Mouse (Mus musculus): ENCODE data around the gene Fgfr4.

The Fgfr4 gene

DNA sequence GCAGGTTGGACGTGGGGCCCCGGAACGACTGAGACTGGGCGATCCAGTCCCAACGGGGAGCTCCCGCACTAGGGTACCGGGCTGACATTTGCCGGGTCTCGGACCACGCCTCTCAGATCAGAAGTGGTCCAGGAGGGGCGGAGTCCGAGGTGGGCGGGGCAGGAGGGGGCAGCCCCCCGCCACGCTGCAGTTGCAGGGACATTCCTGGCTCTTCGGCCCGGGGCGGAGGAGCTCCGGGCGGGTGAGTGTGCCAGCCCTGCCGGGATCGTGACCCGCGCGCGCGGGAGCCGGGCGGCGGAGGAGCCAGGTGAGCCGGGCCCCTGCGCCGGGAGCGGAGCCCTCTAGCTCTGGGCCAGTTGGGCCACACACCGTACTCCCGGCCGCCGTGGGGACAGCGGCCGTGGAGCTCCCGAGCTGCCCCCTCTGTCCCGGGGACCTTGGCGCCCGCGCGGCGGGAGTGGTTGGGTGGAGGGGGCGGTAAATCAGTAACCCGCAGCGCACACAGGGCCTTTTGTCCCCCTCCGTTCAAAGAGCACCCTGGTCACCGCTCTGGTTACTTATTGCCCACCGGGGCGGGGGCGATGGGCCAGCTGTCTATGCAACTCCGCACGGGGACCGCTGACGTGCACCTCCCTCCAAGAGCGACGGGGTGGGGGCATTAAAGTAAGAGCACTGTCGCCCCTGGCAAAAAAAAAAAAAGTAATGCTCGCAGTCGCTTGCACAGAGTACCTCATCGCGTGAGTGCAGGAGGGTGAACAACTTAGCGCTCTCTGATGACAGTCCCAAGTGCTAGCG, at the start of gene Fgfr4:
TSS of gene Fgfr4 (plus strand) at position 20 of the 795 bp plus-strand sequence.
- no peak for DNase-seq (ENCODE audit: low spot score in 2 of 2)

DNA sequence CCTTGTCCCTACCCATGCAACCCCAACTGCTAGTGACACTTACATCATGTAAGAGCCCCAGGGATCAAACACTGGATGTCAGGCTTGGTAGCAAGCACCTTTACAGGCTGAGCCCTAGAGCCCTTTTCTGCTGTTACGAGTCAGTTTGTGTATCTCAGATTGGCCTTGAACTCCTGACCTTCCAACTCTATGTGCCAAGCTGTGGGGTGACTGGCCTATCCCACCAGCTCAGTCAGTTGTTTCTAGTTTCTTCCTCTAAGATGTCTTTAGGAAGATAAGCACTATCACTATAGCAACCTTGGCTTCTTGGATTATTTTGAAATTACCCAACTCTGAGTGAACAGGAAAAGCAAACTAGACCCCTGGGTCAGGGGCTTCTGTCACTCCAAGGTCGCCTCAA, 49.1 kb upstream of the Fgfr4 start:
- DNase-seq (ENCODE audit: low spot score in 2 of 2) = no peak

GRCm38 (mm10) chr13:55105045-55105952, 47.1 kb upstream of the Fgfr4 start, which contains the start of gene Zfp346:
Gene Zfp346, plus strand, starts transcription at chr13:55105311.
- peak; percentile 97 to 98 for DNase-seq (ENCODE audit: low spot score in 2 of 2)

DNA sequence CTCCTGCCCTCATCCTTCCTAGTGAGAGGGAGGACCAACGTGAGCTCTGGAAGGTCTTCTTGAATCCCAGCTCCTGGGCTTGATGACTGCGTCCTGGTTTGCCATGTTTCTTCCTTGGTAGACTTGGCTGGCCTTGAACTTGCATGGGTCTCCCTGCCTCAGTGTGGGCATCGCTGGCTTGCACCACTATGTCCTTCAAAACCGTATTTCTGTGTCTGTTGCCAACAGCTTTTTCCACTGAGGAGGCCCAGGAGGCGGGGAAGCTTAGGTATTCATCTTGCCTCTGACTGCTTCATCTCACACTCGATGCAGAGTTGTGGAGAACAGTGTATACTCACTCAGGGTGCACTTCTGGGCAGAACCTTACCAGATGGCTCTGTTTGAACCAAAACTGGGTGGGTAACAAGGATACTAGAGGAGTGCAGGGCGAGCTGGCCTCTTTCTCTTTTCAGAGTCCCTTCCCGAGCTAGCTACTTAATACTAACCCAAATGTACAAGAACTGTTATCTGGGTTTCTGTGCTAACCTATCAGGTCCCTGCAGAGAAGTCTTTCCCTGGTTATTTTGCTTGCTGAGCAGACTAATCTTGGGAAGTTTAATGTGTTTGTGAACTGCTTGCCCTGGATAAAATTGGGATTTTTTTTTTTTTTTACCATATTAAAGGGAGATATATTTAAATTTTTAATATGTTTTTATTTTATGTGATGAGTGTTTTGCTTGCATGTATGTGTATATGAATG, 46.3 kb upstream of the Fgfr4 start:
- DNase-seq (ENCODE audit: low spot score in 2 of 2) = no peak

DNA sequence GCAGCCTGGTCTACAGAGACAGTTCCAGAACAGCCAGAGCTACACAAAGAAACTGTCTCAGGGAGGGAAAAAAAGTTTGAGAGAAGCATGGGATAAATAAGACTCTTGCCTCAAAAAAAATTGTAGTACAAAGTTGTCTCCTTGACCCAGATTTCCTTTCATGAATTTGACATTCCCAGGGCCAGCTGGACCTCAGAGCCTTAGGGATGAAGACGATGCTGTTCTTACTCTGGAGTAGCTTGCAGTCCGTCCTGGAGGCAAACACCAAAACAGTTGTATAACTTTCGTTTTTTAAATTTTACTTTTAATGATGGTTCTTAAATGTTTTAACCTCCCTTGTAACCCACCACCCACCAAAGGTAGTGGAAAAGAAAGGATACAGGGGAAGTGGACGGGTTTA, 45.3 kb upstream of the Fgfr4 start:
- DNase-seq (ENCODE audit: low spot score in 2 of 2) = no peak

GRCm38 (mm10) chr13:55107694-55108093, 44.7 kb upstream of the Fgfr4 start:
- DNase-seq (ENCODE audit: low spot score in 2 of 2) = no peak

DNA sequence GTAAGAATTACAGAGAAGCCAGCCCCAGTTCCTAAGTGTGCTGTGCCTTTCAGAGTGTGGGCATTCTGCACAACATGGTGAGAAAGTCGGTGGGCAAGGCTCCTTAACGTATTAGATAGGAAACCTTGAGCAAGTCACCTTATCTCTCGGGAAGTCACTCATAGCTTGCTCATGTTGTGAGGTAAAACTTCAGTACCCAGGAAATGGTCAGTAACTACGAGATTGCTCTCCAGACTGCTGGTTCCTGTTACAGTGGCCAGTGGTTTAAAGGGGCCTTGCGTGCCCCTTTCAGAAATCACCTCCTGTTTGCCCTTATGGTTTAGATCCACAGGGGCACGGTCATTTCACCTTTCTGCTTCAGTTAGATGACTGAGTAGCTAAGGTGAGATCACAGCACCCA, 38.1 kb upstream of the Fgfr4 start:
- no peak for DNase-seq (ENCODE audit: low spot score in 2 of 2)

- DNase-seq (ENCODE audit: low spot score in 2 of 2) = no peak
Measured at GRCm38 (mm10) chr13:55124903-55125302, 27.5 kb upstream of the Fgfr4 start.

DNA sequence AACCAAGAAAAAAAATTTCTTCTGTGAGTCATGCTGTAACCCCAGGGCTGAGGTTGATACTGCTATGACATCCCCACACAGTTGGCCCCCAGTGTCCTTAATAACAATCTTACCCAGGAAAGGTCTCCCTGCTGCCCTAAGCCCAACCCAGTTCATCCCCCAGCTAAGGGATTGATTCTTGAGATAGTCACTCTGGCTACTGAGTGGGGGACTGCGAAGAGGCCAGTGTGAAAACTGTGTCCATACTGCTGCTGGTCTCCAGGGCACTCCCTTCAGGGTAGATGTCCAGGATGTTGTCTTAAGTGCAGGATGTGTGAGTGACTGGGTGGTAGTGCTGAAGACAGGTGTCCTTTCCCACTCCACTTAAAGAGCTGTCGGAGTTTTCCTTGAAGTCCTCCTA, 19.0 kb upstream of the Fgfr4 start, which contains the start of gene Gm17617:
TSS of gene Gm17617 (minus strand) at position 101 of the 400 bp plus-strand sequence.
- no peak for DNase-seq (ENCODE audit: low spot score in 2 of 2)

GRCm38 (mm10) chr13:55135382-55135781, 17.1 kb upstream of the Fgfr4 start:
- no peak for DNase-seq (ENCODE audit: low spot score in 2 of 2)

DNA sequence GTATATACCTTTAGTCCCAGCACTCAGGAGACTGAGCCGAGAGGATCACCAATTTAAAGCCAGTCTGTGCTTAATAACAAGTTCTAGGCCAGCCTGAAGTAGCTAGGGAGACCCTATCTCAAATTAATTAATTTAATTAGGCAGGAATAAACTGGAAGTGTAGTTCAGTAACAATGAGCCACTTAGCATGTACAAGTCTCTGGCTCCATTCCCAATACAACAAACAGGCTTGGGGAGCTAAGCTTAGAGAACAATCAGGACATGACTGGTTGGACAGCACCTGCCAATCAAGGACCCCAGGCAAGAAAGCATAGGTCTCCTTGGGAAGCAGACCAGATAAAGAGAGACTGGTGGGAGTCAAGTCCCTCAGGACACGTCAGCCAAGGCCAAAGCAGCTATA, 12.2 kb upstream of the Fgfr4 start:
- DNase-seq (ENCODE audit: low spot score in 2 of 2) = no peak

DNA sequence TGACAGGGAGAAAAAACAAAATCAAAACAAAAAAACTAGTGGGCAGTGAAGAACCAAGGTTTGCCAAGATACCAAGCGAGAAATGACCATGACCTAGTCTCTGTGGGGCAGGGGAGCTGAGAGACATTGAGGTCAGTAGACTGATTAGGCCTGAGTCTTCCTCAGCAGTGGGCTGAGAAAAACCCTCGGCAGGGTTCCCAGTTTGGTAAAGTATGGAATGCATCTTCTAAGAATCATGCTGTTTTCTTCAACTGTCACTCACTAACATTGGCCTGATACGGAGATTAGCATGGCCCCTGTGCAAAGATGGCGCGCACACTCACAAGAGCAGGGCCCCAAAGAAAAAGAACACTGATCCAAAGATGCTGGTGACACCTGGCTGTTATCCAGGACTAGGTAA, 1.5 kb downstream of the Fgfr4 start:
- no peak for DNase-seq (ENCODE audit: low spot score in 2 of 2)

DNA sequence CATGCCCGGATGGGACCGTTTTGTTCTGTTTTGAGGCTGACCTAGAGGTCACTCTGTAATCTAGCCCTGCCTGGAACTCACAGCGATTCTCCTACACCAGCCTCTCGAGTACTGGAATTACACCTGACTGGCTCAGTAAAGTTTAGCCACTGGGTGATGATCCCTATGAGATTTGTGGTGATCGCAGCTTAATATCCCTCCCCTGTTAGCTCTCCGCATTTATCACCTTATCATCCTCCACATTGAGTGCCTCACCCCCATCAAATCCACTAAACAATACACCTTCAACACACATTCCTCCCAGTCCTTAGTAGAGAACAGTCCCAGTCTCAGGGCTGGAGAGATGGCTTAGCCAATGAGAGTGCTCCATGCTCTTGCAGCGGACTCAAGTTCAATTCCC, 9.9 kb downstream of the Fgfr4 start:
- DNase-seq (ENCODE audit: low spot score in 2 of 2) = no peak

GRCm38 (mm10) chr13:55163553-55163952, 11.1 kb downstream of the Fgfr4 start:
- DNase-seq (ENCODE audit: low spot score in 2 of 2) = no peak

DNA sequence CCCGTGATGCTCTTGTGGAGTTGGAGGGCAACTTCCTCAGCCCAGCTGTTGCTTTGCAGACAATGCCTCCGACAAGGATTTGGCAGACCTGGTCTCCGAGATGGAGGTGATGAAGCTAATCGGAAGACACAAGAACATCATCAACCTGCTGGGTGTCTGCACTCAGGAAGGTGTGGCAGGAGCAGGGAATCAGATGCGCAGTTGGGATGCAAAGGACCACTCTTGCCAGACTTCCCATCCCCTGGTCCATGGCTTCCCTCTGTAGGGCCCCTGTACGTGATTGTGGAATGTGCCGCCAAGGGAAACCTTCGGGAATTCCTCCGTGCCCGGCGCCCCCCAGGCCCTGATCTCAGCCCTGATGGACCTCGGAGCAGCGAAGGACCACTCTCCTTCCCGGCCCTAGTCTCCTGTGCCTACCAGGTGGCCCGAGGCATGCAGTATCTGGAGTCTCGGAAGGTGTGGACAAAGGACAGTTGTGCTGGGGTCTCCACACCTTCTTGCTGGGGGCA, 13.4 kb downstream of the Fgfr4 start:
- DNase-seq (ENCODE audit: low spot score in 2 of 2) = no peak

- no peak for DNase-seq (ENCODE audit: low spot score in 2 of 2)
Measured at GRCm38 (mm10) chr13:55166806-55167725, 14.6 kb downstream of the Fgfr4 start.

- DNase-seq (ENCODE audit: low spot score in 2 of 2) = no peak
Measured at GRCm38 (mm10) chr13:55167798-55168197, 15.4 kb downstream of the Fgfr4 start.

GRCm38 (mm10) chr13:55168255-55168654, 15.8 kb downstream of the Fgfr4 start:
- DNase-seq (ENCODE audit: low spot score in 2 of 2) = no peak

DNA sequence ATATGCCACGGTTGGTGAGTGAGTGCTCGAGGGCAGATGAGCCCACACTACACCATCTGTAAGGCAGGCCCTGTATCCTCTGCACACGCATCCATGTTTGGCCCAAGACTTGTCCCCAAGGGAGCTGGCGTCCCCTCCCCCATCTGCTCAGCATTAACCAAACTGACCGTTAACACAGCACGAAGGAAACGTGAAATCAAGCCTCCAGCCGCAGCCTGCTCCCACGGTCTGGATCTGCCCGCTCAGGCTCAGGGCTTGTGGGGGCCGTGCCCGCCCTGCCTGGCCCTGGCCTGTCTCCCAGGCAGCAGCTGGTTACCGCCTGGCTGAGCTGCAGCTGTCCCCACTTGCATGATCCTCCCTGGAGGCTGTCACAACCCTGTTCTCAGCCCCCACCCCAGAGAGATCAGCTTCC, 16.5 kb downstream of the Fgfr4 start:
- DNase-seq (ENCODE audit: low spot score in 2 of 2) = no peak

GRCm38 (mm10) chr13:55171517-55172335, 19.3 kb downstream of the Fgfr4 start:
- no peak for DNase-seq (ENCODE audit: low spot score in 2 of 2)
